Mouse (Mus musculus) hindbrain, postnatal 0 days (tissue): ENCODE results near the gene Hivep3. TPM values are rescaled to one million over a fixed set of nuclear protein-coding genes. Genes with fewer than 3 reads are reported as not detected.
A peak's percentile ranks its signal among the peaks of the same experiment; 100 is the strongest.

Experiments
- ATAC-seq: fragments of 200-750 bp; cut with Nextera tagmentation; 2 replicates; pipeline ENCODE4 v1.8.0; 2017; ENCODE audit warnings: mild to moderate bottlenecking, moderate TSS enrichment, moderate library complexity
- DNase-seq: peaks from one replicate; pipeline ENCODE4 v3.0.0-alpha.2; 2015; ENCODE audit warnings: low spot score
- H3K27ac ChIP-seq: fragments of 300-500 bp; sonication (generic); 2 replicates; pipeline ENCODE4 v1.5.1; 2014; ENCODE audit warnings: mild to moderate bottlenecking
- H3K27me3 ChIP-seq: fragments of 300-500 bp; sonication (generic); 2 replicates; pipeline ENCODE4 v1.6.1; 2014; ENCODE audit warnings: low read length, mixed read lengths; ENCODE audit not compliant: insufficient read depth
- H3K36me3 ChIP-seq: fragments of 300-500 bp; sonication (generic); 2 replicates; pipeline ENCODE4 v1.6.1; 2014; ENCODE audit warnings: low read length, mixed read lengths; ENCODE audit not compliant: insufficient read depth
- H3K4me1 ChIP-seq: fragments of 300-500 bp; sonication (generic); 2 replicates; pipeline ENCODE4 v1.6.1; 2014; ENCODE audit warnings: antibody characterized with exemption, low read length, mixed read lengths; ENCODE audit not compliant: insufficient read depth
- H3K4me2 ChIP-seq: fragments of 300-500 bp; sonication (generic); 2 replicates; pipeline ENCODE4 v1.6.1; 2014; ENCODE audit warnings: low read depth, mild to moderate bottlenecking, low read length, moderate library complexity, mixed read lengths
- H3K4me3 ChIP-seq: fragments of 300-500 bp; sonication (generic); 2 replicates; pipeline ENCODE4 v1.5.1; 2014; ENCODE audit warnings: low read length
- H3K9ac ChIP-seq: fragments of 300-500 bp; sonication (generic); replicated peaks from 2 replicates; pipeline ENCODE4 v1.6.1; 2014; ENCODE audit warnings: mild to moderate bottlenecking, low read length, moderate library complexity, mixed read lengths
- H3K9me3 ChIP-seq: fragments of 300-500 bp; sonication (generic); 2 replicates; pipeline ENCODE4 v1.6.1; 2016; ENCODE audit warnings: low read length, mixed read lengths
- CTCF ChIP-seq: IDR thresholded peaks from 2 replicates; pipeline ENCODE4 v1.5.1; 2016; ENCODE audit warnings: antibody characterized with exemption, control low read depth, low read depth
- WGBS: fragments of 180-500 bp; shearing (Covaris S2); extraction: QIAGEN DNeasy Blood & Tissue Kit; methylation state at CpG from one replicate; pipeline ENCODE4 v1.1.7; 2014; 5-methylcytosine and 5-hydroxymethylcytosine counted together
- polyA plus RNA-seq: library from polyadenylated mRNA; unstranded; fragments of >200 nt; fragmentation: Nextera tagmentation; extraction: Ambion mirVana; gene quantifications from 2 replicates; pipeline ENCODE4 v1.2.1, GENCODE M21; 2015
- total RNA-seq: library from RNA; depleted of rRNA; stranded (reverse); fragments of >200 nt; gene quantifications from 2 replicates; pipeline ENCODE4 v1.2.3, GENCODE M21; 2014

Hivep3 gene
- total and polyA plus RNA-seq, 2 experiments from 2014 or later: 11.0 to 15.1 TPM

DNA sequence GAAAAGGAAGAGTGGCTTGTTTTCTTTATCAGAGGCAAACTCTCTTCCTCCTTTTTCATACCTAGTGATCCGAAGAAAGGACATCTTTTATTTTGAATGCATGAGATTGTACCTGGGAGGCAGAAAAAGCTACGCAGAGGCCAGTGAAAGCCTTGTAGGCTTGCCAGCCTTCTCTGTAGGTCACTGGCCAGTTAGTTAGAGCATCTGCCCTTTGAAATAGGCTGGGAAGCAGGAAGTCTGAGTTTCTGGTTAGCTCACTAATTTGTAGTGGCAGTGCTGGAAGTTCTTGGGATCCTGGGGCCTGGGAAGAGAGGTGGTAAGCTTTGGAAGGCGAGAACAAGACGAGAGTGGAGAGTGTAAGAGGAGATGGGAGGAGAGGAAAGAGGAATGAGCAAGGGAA is 95.4 kb downstream of the Hivep3 start:
- no peak overlapping the region for H3K9ac ChIP-seq
- H3K4me2 ChIP-seq: no peak overlapping the region
- no peak for ATAC-seq
- TF ChIP-seq CTCF: no peak
- WGBS: 75% methylated on average over 4 of the region's 4 CpGs
- H3K4me1 ChIP-seq: no peaks in the 10 kb centered on the region
- H3K36me3 ChIP-seq: no peaks in the 10 kb centered on the region
- H3K27ac ChIP-seq: no peak overlapping the region
- no peaks in the 10 kb centered on the region for H3K27me3 ChIP-seq
- H3K4me3 ChIP-seq: no peak overlapping the region
- H3K9me3 ChIP-seq: no peaks in the 10 kb centered on the region
- no peak for DNase-seq

DNA sequence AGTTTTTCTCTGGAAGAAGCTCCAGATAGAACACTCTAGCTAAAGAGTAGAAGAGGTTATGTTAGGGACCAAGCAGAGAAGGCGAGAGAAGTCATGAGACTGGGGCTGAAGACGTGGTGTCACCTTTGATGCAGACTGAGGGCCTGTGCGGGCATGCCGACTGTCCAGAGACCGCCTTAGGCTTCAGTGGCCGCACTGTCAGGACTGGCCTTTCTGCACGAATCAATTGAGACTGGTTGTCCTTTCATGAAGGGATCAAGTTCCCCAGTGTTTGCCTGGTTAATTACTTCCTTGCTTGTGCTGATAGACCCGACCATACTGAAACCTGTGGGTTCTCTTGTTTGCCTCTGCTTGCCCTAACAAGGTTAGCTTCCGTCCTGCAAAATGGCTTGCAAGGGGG is 99.7 kb downstream of the Hivep3 start:
- H3K4me3 ChIP-seq: no peak overlapping the region
- H3K9ac ChIP-seq: no peak overlapping the region
- no peaks in the 10 kb centered on the region for H3K36me3 ChIP-seq
- no peaks in the 10 kb centered on the region for H3K4me1 ChIP-seq
- ATAC-seq (no peak), DNase-seq (no peak)
- no peaks in the 10 kb centered on the region for H3K9me3 ChIP-seq
- no peak overlapping the region for H3K27ac ChIP-seq
- no peak overlapping the region for H3K4me2 ChIP-seq
- no peak for TF ChIP-seq CTCF
- WGBS: 79% methylated on average over 9 of the region's 9 CpGs
- no peaks in the 10 kb centered on the region for H3K27me3 ChIP-seq

DNA sequence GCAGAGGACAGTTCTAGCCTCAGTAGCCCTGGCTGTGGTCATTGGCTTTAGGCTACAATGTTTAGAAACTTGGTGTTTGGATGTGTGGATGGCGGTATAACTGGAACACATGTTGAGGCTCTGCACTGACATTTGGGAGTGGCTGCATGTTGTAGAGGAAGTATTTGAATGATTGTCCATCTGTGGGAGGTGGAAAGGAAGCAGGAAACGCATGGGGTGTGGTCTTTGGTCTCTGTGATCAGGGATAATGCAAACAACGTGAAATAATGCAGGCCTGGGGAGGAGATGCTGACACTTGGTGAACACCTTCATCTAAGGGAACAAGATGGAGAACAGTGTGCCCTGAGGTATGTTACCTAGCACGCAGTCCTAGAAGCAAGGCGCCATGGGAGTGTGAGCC is 100.3 kb downstream of the Hivep3 start:
- no peak for TF ChIP-seq CTCF
- Histone ChIP-seq H3K9me3 (no peaks in the 10 kb centered on the region), H3K9ac (no peak overlapping the region), H3K4me1 (no peaks in the 10 kb centered on the region), H3K36me3 (no peaks in the 10 kb centered on the region), H3K4me2 (no peak overlapping the region), H3K27ac (no peak overlapping the region), H3K4me3 (no peak overlapping the region), H3K27me3 (no peaks in the 10 kb centered on the region)
- ATAC-seq: no peak
- WGBS: 78% methylated on average over 5 of the region's 5 CpGs
- no peak for DNase-seq

DNA sequence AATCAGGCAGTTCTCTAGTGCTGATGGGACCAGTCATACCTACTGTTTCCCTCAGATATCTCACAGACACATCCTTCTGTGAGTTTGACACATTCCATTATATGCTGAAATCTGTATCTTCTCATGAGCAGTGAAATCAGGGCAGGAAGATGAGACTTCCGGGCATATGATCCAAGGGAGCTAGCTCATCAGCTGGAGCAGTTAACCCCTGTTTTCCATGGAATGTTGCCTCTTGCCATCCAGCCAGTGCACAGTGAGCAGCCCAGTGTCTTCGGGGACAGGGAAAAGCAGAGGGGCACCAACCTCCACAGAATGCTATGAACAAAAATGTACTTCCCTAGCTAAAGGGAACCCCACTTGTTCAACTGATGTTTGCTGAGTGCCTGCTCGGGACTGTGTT is 102.6 kb downstream of the Hivep3 start:
- H3K27ac ChIP-seq: no peak overlapping the region
- H3K4me1 ChIP-seq: no peaks in the 10 kb centered on the region
- H3K4me3 ChIP-seq: no peak overlapping the region
- DNase-seq: no peak
- H3K9ac ChIP-seq: no peak overlapping the region
- no peaks in the 10 kb centered on the region for H3K9me3 ChIP-seq
- H3K4me2 ChIP-seq: no peak overlapping the region
- H3K27me3 ChIP-seq: no peaks in the 10 kb centered on the region
- 81% methylated on average over 3 of the region's 3 CpGs for whole genome bisulfite sequencing
- H3K36me3 ChIP-seq: no peaks in the 10 kb centered on the region
- TF ChIP-seq CTCF: no peak
- no peak for ATAC-seq

DNA sequence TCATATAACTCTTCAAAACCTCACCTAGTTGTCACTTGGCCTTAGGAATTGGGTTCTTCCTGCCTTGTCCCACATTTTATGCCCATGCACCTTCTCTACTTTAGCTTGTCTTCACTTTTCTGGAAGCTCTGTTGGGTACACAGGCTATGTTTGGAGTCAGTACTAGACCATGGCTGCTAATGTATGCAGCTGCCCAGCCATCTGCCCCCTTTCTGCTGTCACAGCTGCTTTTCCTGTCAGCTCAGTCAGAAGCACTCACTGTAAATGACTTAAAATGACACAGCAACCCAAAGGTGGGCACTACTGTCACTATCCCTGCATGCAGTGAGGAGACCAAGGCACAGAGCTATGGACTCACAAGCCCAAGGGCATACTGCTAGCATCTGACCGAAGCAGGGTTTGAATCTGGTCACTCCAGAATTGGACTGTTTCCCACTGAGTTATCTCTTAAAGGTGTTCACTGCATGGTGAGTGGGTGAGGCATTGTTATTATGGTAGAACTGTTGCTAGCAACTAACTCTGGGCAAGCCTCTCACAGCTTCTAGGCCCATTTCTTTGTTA is 104.0 kb downstream of the Hivep3 start:
- no peaks in the 10 kb centered on the region for H3K36me3 ChIP-seq
- ATAC-seq (no peak; the same call in 1 of the 2 replicates), DNase-seq (peak; percentile 37)
- H3K27me3 ChIP-seq: no peaks in the 10 kb centered on the region
- H3K27ac ChIP-seq: no peak overlapping the region
- H3K4me2 ChIP-seq: no peak overlapping the region
- no peak for TF ChIP-seq CTCF
- 75% methylated on average over 1 of the region's 1 CpGs for WGBS
- no peaks in the 10 kb centered on the region for H3K9me3 ChIP-seq
- no peak overlapping the region for H3K4me3 ChIP-seq
- H3K9ac ChIP-seq: no peak overlapping the region
- no peaks in the 10 kb centered on the region for H3K4me1 ChIP-seq

DNA sequence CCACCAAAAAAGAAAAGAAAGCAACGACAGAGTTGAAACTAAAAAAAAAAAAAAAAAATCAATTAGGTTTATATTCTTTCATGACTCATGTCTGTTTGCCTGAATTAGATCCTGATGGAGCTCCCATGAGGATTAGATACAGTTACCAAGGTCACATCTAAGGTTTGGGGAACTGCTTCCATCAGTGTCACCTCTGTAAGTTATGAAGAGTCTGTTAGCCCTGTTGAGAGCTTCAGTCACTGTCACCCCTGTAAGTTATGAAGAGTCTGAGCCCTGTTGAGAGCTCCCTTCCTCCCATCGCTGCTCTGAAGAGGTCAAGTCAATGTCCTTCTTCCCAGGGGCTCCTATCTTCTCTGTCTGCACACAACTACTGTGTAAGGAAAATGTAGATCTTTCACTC is 104.7 kb downstream of the Hivep3 start:
- H3K36me3 ChIP-seq: no peaks in the 10 kb centered on the region
- H3K9me3 ChIP-seq: no peaks in the 10 kb centered on the region
- 84% methylated on average over 2 of the region's 2 CpGs for WGBS
- DNase-seq: no peak
- no peak for ATAC-seq
- H3K27me3 ChIP-seq: no peaks in the 10 kb centered on the region
- no peak for TF ChIP-seq CTCF
- H3K9ac ChIP-seq: no peak overlapping the region
- H3K4me3 ChIP-seq: no peak overlapping the region
- no peak overlapping the region for H3K27ac ChIP-seq
- no peaks in the 10 kb centered on the region for H3K4me1 ChIP-seq
- no peak overlapping the region for H3K4me2 ChIP-seq

DNA sequence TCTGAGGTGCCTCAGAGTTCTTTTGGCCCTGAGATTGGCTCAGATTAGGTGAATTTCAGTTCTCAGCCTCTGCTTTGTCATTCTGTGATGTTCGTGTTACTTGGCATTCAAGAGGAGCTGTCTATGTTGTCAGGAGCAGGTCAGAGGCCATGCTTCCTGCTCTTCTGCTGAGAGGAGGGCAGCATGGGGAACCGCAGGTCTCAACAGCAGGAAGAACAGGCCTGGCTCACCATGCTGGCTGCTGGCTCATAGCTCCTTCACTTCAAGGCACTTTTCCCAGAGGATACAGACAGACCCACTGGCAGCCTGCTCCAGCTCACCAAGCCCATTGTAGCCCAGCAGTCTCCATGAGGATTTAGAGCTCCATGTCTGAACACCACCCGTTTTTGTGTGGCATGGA is 109.7 kb downstream of the Hivep3 start:
- no peaks in the 10 kb centered on the region for H3K27me3 ChIP-seq
- ATAC-seq (no peak), DNase-seq (no peak)
- TF ChIP-seq CTCF: no peak
- H3K4me3 ChIP-seq: no peak overlapping the region
- no peak overlapping the region for H3K27ac ChIP-seq
- no peaks in the 10 kb centered on the region for H3K9me3 ChIP-seq
- H3K4me2 ChIP-seq: no peak overlapping the region
- H3K4me1 ChIP-seq: no peaks in the 10 kb centered on the region
- WGBS: 54% methylated on average over 3 of the region's 3 CpGs
- no peak overlapping the region for H3K9ac ChIP-seq
- no peaks in the 10 kb centered on the region for H3K36me3 ChIP-seq
